ENCODE assay signal across 33 mouse cellular contexts in genomic region chr16:34749536-34749935, GRCm38 (mm10). TPM values are rescaled to one million over a fixed set of nuclear protein-coding genes. Genes with fewer than 3 reads are reported as not detected.
A peak's percentile ranks its signal among the peaks of the same experiment; 100 is the strongest.
DNase-seq lines count a peak whose midpoint lies in the region; ATAC-seq and TF ChIP-seq lines count a peak whose summit lies in the region.
"Had no signal": no experiment of that assay in that cellular context is flagged by ENCODE, and none has a peak within 500 bp of the region (broad histone marks: within the 10 kb centered on the region; RNA-seq: fewer than 3 reads in every experiment).

No protein-coding gene starts in this region.

- no peak for DNase-seq in forebrain, embryonic 10.5 days (ENCODE audit: extremely low spot score, low spot score)
- no peak for DNase-seq in forebrain, embryonic 11.5 days (ENCODE audit: low spot score)
- peak; percentile 84 for DNase-seq in midbrain, embryonic 11.5 days (ENCODE audit: low spot score, missing footprints)
- no peak for DNase-seq in midbrain, postnatal 0 days (ENCODE audit: low spot score)
- DNase-seq in limb, embryonic 10.5 days (ENCODE audit: low spot score), result peak; percentile 53
- peak; percentile 21 for DNase-seq in neural tube, embryonic 11.5 days (ENCODE audit: low spot score)
- no peak for DNase-seq in layer of hippocampus, adult 18-20 months (ENCODE audit: low spot score in 2 of 2)
- DNase-seq: adrenal gland, postnatal 14 days; cerebellum, adult 11 months; cerebellum, adult 9-10 months; cerebellum, postnatal 36 days; gastrocnemius, adult 2 months; gastrocnemius, postnatal 36 days; heart, adult 2 months; kidney, adult 18-20 months; layer of hippocampus, postnatal 36 days; liver, postnatal 0 days; lung, postnatal 4 days; thymus, adult 2 months; thymus, postnatal 36 days had no signal

- H3K4me2 ChIP-seq in forebrain, embryonic 11.5 days (ENCODE audit: low read depth, low read length, severe bottlenecking), result no peak overlapping the region
- no peak overlapping the region for H3K4me2 ChIP-seq in midbrain, embryonic 11.5 days
- no peak overlapping the region for H3K4me2 ChIP-seq in midbrain, postnatal 0 days (ENCODE audit: low read depth, low read length, poor library complexity, severe bottlenecking)
- H3K4me2 ChIP-seq in neural tube, embryonic 11.5 days (ENCODE audit: low read depth), result no peak overlapping the region
- H3K4me2 ChIP-seq: embryonic facial prominence, embryonic 15.5 days; heart, embryonic 12.5 days; limb, embryonic 13.5 days; liver, embryonic 11.5 days had no signal

- H3K36me3 ChIP-seq in forebrain, embryonic 10.5 days (replicated peaks), result no peaks in the 10 kb centered on the region; the same call in 1 of the 2 replicates
- no peaks in the 10 kb centered on the region for H3K36me3 ChIP-seq in forebrain, embryonic 11.5 days (ENCODE audit: control insufficient read depth, insufficient read depth, low read length)
- H3K36me3 ChIP-seq in midbrain, embryonic 11.5 days (ENCODE audit: control insufficient read depth, insufficient read depth, low read length), result no peaks in the 10 kb centered on the region
- H3K36me3 ChIP-seq in midbrain, postnatal 0 days (ENCODE audit: insufficient read depth, low read length), result no peaks in the 10 kb centered on the region
- no peaks in the 10 kb centered on the region for H3K36me3 ChIP-seq in limb, embryonic 10.5 days
- no peaks in the 10 kb centered on the region for H3K36me3 ChIP-seq in neural tube, embryonic 11.5 days (ENCODE audit: control insufficient read depth, insufficient read depth, low read length)
- H3K36me3 ChIP-seq: embryonic facial prominence, embryonic 10.5 days; embryonic facial prominence, embryonic 15.5 days; heart, embryonic 12.5 days; limb, embryonic 13.5 days had no signal

- no peaks in the 10 kb centered on the region; the same call in 1 of the 2 replicates for H3K9me3 ChIP-seq in forebrain, embryonic 10.5 days
- H3K9me3 ChIP-seq in forebrain, embryonic 11.5 days (ENCODE audit: control insufficient read depth, low read length), result no peaks in the 10 kb centered on the region; the same call in 1 of the 2 replicates
- no peaks in the 10 kb centered on the region for H3K9me3 ChIP-seq in midbrain, embryonic 11.5 days (ENCODE audit: control insufficient read depth, low read length)
- no peaks in the 10 kb centered on the region for H3K9me3 ChIP-seq in midbrain, postnatal 0 days (ENCODE audit: low read length)
- H3K9me3 ChIP-seq in limb, embryonic 10.5 days (replicated peaks), result no peaks in the 10 kb centered on the region
- H3K9me3 ChIP-seq in neural tube, embryonic 11.5 days (ENCODE audit: control insufficient read depth, low read length), result no peaks in the 10 kb centered on the region
- H3K9me3 ChIP-seq: embryonic facial prominence, embryonic 10.5 days; embryonic facial prominence, embryonic 15.5 days; heart, embryonic 12.5 days; limb, embryonic 13.5 days had no signal

- ATAC-seq in forebrain, embryonic 11.5 days (replicated peaks; ENCODE audit: low FRiP score), result no peak
- no peak for ATAC-seq in midbrain, embryonic 11.5 days (ENCODE audit: low FRiP score)
- ATAC-seq in midbrain, postnatal 0 days (ENCODE audit: low FRiP score), result no peak
- no peak for ATAC-seq in neural tube, embryonic 11.5 days (ENCODE audit: insufficient read depth, low FRiP score, low TSS enrichment)
- ATAC-seq: forebrain, embryonic 14.5 days; hindbrain, embryonic 16.5 days; liver, postnatal 0 days; lung, postnatal 0 days; midbrain, embryonic 16.5 days; Patski had no signal

- H3K4me1 ChIP-seq in forebrain, embryonic 10.5 days, result peaks cover 62% of the 10 kb centered on the region
- peaks cover 20% of the 10 kb centered on the region for H3K4me1 ChIP-seq in forebrain, embryonic 11.5 days (replicated peaks; ENCODE audit: control insufficient read depth, insufficient read depth, low read length)
- H3K4me1 ChIP-seq in midbrain, embryonic 11.5 days (ENCODE audit: control insufficient read depth, insufficient read depth, low read length), result peaks cover 23% of the 10 kb centered on the region
- H3K4me1 ChIP-seq in midbrain, postnatal 0 days (ENCODE audit: insufficient read depth, low read length), result peaks cover 3% of the 10 kb centered on the region; the same call in 1 of the 2 replicates
- H3K4me1 ChIP-seq in limb, embryonic 10.5 days, result peaks cover 42% of the 10 kb centered on the region
- peaks cover 12% of the 10 kb centered on the region; the same call in 1 of the 2 replicates for H3K4me1 ChIP-seq in neural tube, embryonic 11.5 days (ENCODE audit: control insufficient read depth, insufficient read depth, low read length)

- TF ChIP-seq CTCF in midbrain, postnatal 0 days (IDR thresholded peaks at IDR 0.05), result no peak

- peak overlapping the region; percentile 71 for H3K27ac ChIP-seq in forebrain, embryonic 10.5 days
- H3K27ac ChIP-seq in forebrain, embryonic 11.5 days (ENCODE audit: low read depth, low read length), result no peak overlapping the region
- H3K27ac ChIP-seq in midbrain, embryonic 11.5 days (ENCODE audit: low read depth, low read length), result no peak overlapping the region
- H3K27ac ChIP-seq in midbrain, postnatal 0 days (ENCODE audit: low read depth, low read length), result no peak overlapping the region
- peak overlapping the region; percentile 62; the same call in 1 of the 2 replicates for H3K27ac ChIP-seq in limb, embryonic 10.5 days
- 0 out of 2 replicates have a peak overlapping the region, but pooled peaks have one; percentile 20 for H3K27ac ChIP-seq in neural tube, embryonic 11.5 days (ENCODE audit: low read depth, low read length)
- H3K27ac ChIP-seq: embryonic facial prominence, embryonic 10.5 days; embryonic facial prominence, embryonic 15.5 days; gastrocnemius, adult 2 months; heart, adult 2 months; limb, embryonic 13.5 days had no signal

- no peak overlapping the region for H3K4me3 ChIP-seq in forebrain, embryonic 10.5 days
- no peak overlapping the region for H3K4me3 ChIP-seq in forebrain, embryonic 11.5 days (ENCODE audit: low read depth, low read length)
- H3K4me3 ChIP-seq in midbrain, embryonic 11.5 days (ENCODE audit: low read depth, low read length), result no peak overlapping the region
- H3K4me3 ChIP-seq in midbrain, postnatal 0 days (ENCODE audit: low read depth, low read length), result no peak overlapping the region
- no peak overlapping the region for H3K4me3 ChIP-seq in limb, embryonic 10.5 days
- no peak overlapping the region for H3K4me3 ChIP-seq in neural tube, embryonic 11.5 days (ENCODE audit: low read depth, low read length)
- H3K4me3 ChIP-seq: embryonic facial prominence, embryonic 10.5 days; embryonic facial prominence, embryonic 15.5 days; gastrocnemius, adult 2 months; heart, adult 2 months; heart, embryonic 12.5 days; limb, embryonic 13.5 days; megakaryocyte, embryonic 14.5 days; myocyte had no signal

- WGBS in forebrain, embryonic 10.5 days, result 62% methylated on average over 4 of the region's 4 CpGs
- 65% methylated on average over 4 of the region's 4 CpGs for WGBS in forebrain, embryonic 11.5 days
- WGBS in midbrain, embryonic 11.5 days, result 59% methylated on average over 4 of the region's 4 CpGs
- WGBS in midbrain, postnatal 0 days, result 54% methylated on average over 4 of the region's 4 CpGs
- 78% methylated on average over 4 of the region's 4 CpGs for WGBS in limb, embryonic 10.5 days
- 52% methylated on average over 4 of the region's 4 CpGs for WGBS in neural tube, embryonic 11.5 days

- H3K9ac ChIP-seq in forebrain, embryonic 11.5 days (ENCODE audit: low read length), result no peak overlapping the region
- no peak overlapping the region for H3K9ac ChIP-seq in midbrain, embryonic 11.5 days (ENCODE audit: low read length)
- H3K9ac ChIP-seq in midbrain, postnatal 0 days (replicated peaks; ENCODE audit: low read length, poor library complexity, severe bottlenecking), result no peak overlapping the region
- H3K9ac ChIP-seq in neural tube, embryonic 11.5 days (ENCODE audit: low read length), result no peak overlapping the region
- H3K9ac ChIP-seq: embryonic facial prominence, embryonic 15.5 days; heart, embryonic 12.5 days; limb, embryonic 13.5 days; liver, postnatal 0 days had no signal

- H3K27me3 ChIP-seq in forebrain, embryonic 10.5 days (ENCODE audit: poor library complexity, severe bottlenecking), result peaks cover 26% of the 10 kb centered on the region
- 0 out of 2 replicates have a peak, but pooled peaks cover 2% of the 10 kb centered on the region for H3K27me3 ChIP-seq in forebrain, embryonic 11.5 days (ENCODE audit: control insufficient read depth, insufficient read depth, low read length)
- H3K27me3 ChIP-seq in midbrain, embryonic 11.5 days (ENCODE audit: control insufficient read depth, insufficient read depth, low read length), result peaks cover 5% of the 10 kb centered on the region; the same call in 1 of the 2 replicates
- H3K27me3 ChIP-seq in midbrain, postnatal 0 days (ENCODE audit: insufficient read depth, low read length), result peaks cover 3% of the 10 kb centered on the region; the same call in 1 of the 2 replicates
- H3K27me3 ChIP-seq in limb, embryonic 10.5 days (ENCODE audit: low read depth, poor library complexity, severe bottlenecking), result peaks cover 16% of the 10 kb centered on the region
- H3K27me3 ChIP-seq in neural tube, embryonic 11.5 days (ENCODE audit: control insufficient read depth, insufficient read depth, low read length), result no peaks in the 10 kb centered on the region
- H3K27me3 ChIP-seq: Patski had no signal

RNA-seq across cellular contexts. Expression of gene Mylk, which starts 4.5 kb away (rescaled TPM):
- polyA plus RNA-seq in forebrain, embryonic 10.5 days (2016; fragmentation: Nextera tagmentation; extraction: Ambion mirVana), result 3.8 and 5.1 TPM in 2 replicates
- polyA plus RNA-seq in forebrain, embryonic 11.5 days (2014; fragmentation: Nextera tagmentation; extraction: Ambion mirVana), result 3.9 and 4.7 TPM in 2 replicates
- polyA plus RNA-seq in midbrain, embryonic 11.5 days (2014; fragmentation: Nextera tagmentation; extraction: Ambion mirVana), result 6.9 TPM in 2 replicates
- 5.6 and 8.7 TPM in 2 replicates for total RNA-seq in midbrain, postnatal 0 days (2014; rRNA removed)
- 2.5 and 3.4 TPM in 2 replicates for polyA plus RNA-seq in midbrain, postnatal 0 days (2015; fragmentation: Nextera tagmentation; extraction: Ambion mirVana)
- polyA plus RNA-seq in limb, embryonic 10.5 days (2016; fragmentation: Nextera tagmentation; extraction: Ambion mirVana), result 3.9 and 4.1 TPM in 2 replicates
- 3.9 TPM in 2 replicates for polyA plus RNA-seq in neural tube, embryonic 11.5 days (2014; fragmentation: Nextera tagmentation; extraction: Ambion mirVana)
- 10 to 100 TPM; 13.8 to 14.8 TPM for total RNA-seq in layer of hippocampus, adult 18-20 months (2021)
- total RNA-seq: MEL had no signal

RNA-seq across cellular contexts. Expression of gene Ccdc14, which starts 59.1 kb away (rescaled TPM):
- 11.5 and 12.2 TPM in 2 replicates for polyA plus RNA-seq in forebrain, embryonic 10.5 days (2016; fragmentation: Nextera tagmentation; extraction: Ambion mirVana)
- polyA plus RNA-seq in forebrain, embryonic 11.5 days (2014; fragmentation: Nextera tagmentation; extraction: Ambion mirVana), result 11.1 and 13.3 TPM in 2 replicates
- polyA plus RNA-seq in midbrain, embryonic 11.5 days (2014; fragmentation: Nextera tagmentation; extraction: Ambion mirVana), result 11.1 and 11.2 TPM in 2 replicates
- total RNA-seq in midbrain, postnatal 0 days (2014; rRNA removed), result 2.9 and 5.6 TPM in 2 replicates
- polyA plus RNA-seq in midbrain, postnatal 0 days (2015; fragmentation: Nextera tagmentation; extraction: Ambion mirVana), result 1.8 and 2.2 TPM in 2 replicates
- polyA plus RNA-seq in limb, embryonic 10.5 days (2016; fragmentation: Nextera tagmentation; extraction: Ambion mirVana), result 10.7 and 10.9 TPM in 2 replicates
- polyA plus RNA-seq in neural tube, embryonic 11.5 days (2014; fragmentation: Nextera tagmentation; extraction: Ambion mirVana), result 10.3 and 11.8 TPM in 2 replicates
- 1 to 10 TPM; 2.2 to 2.7 TPM for total RNA-seq in layer of hippocampus, adult 18-20 months (2021)

Comparison
In these comparisons a context has a peak if more than half of its experiments do, and no peak if none do; other contexts are left out.
1. DNase-seq: peak in midbrain, embryonic 11.5 days (single experiment), limb, embryonic 10.5 days (single experiment) and neural tube, embryonic 11.5 days (single experiment); none in forebrain, embryonic 10.5 days (single experiment), forebrain, embryonic 11.5 days (single experiment), midbrain, postnatal 0 days (single experiment) and layer of hippocampus, adult 18-20 months (0 of 2).
2. H3K27ac ChIP-seq: peak in forebrain, embryonic 10.5 days (single experiment), limb, embryonic 10.5 days (single experiment) and neural tube, embryonic 11.5 days (single experiment); none in forebrain, embryonic 11.5 days (single experiment), midbrain, embryonic 11.5 days (single experiment) and midbrain, postnatal 0 days (single experiment).